Mouse (Mus musculus): ENCODE measurements around the gene Pramef25. TPM values are rescaled to one million over a fixed set of nuclear protein-coding genes. Genes with fewer than 3 reads are reported as not detected.
A peak's percentile ranks its signal among the peaks of the same experiment; 100 is the strongest.
"Not testable (repeated sequence)": the region's sequence is repeated elsewhere in the genome, so short reads cannot be mapped to it uniquely, and the experiment has no call there.

The Pramef25 gene
- not detected for total RNA-seq (2021)
- long read RNA-seq, experiment 1: 0 reads
- long read RNA-seq, experiment 2: 0 reads

GRCm38 (mm10) chr4:143950916-143951315 lies at the start of gene Pramef25:
TSS of gene Pramef25 (minus strand) at chr4:143951016.
- not testable (repeated sequence) for DNase-seq (ENCODE audit: low spot score in 2 of 2)

DNA sequence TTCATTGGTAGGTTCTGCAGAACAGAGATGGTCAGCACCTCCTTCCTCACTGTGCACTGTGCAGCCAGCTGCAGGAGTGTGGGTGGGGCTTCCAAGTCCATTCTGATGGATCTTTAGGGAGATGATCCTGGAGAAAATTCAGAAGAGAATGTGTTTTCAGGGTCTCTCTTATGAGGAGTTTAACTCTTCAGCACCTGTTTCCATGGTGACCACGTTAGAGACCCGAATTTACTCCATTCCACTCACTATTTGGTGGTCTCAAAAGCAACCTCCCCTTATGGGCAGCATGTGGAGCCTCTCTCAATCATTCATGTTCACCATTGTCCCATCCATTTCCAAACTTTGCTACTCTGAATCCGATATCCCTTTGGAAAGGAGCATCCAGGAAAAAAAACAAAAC lies 43.5 kb upstream of the Pramef25 start, which contains the start of gene Pramef17:
TSS of gene Pramef17 (minus strand) at position 101 of the 400 bp plus-strand sequence.
- DNase-seq (ENCODE audit: low spot score in 2 of 2): not testable (repeated sequence)

DNA sequence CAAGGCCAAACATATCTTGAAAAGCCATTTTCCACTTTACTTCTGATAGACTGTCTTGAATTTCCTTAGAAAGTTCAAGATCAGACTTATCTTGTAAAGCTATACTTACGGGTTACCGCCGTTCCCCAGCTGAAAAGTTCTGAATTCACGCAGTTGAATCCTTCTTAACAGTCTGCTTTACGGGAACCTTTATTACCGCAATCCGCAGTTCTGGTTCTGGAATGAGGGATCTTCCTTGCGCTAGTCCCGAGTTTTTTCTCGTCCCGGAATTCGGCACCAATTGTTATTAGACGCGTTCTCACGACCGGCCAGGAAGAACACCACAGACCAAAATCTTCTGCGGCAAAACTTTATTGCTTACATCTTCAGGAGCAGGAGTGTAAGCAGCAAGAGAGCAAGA lies 37.3 kb upstream of the Pramef25 start:
- DNase-seq (ENCODE audit: low spot score in 2 of 2): peak; percentile 51 to 57

- peak; percentile 28 to 61 for DNase-seq (ENCODE audit: low spot score in 2 of 2)
These were observed 36.7 kb upstream of the Pramef25 start for GRCm38 (mm10) chr4:143987475-143987941.

- DNase-seq (ENCODE audit: low spot score in 2 of 2): peak; percentile 13 to 23
These were observed 34.9 kb upstream of the Pramef25 start for GRCm38 (mm10) chr4:143985733-143986132.

DNA sequence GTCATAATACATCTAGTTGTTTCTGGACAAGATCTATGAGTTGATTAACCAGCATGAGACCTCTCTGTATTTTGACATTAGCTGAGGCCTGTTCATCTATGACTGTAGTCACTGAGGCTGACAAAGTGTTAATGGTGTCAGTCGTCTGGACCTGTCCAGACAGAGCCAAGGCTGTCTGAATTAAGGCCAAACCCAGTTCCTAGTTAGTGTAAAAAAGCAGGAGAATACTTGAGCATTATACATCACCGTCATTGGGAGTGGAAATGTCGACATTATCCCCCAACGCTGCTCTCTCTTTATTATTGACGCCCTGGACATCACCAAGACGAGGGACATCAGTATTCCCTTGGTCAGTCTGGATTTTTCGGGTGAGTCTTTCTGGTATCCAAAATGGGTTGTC lies 34.3 kb upstream of the Pramef25 start:
- DNase-seq (ENCODE audit: low spot score in 2 of 2): peak; percentile 3 to 12

GRCm38 (mm10) chr4:143983446-143983845 lies 32.6 kb upstream of the Pramef25 start:
- not testable (repeated sequence) for DNase-seq (ENCODE audit: low spot score in 2 of 2)

DNA sequence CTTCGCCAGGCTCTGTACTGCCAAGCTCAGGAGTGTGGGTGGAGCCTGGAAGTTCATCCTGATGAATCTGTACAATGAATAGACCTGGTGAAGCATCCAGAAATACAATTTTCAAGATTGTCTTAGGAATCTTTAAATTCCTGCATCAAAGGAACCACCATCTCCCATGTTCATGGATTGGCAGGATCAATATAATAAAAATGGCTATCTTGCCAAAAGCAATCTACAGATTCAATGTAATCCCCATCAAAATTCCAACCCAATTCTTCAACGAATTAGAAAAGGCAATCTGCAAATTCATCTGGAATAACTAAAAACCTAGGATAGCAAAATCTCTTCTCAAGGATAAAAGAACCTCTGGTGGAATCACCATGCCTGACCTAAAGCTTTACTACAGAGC lies 16.0 kb upstream of the Pramef25 start, which contains the start of gene Gm13101:
TSS of gene Gm13101 (minus strand) at position 101 of the 400 bp plus-strand sequence.
- DNase-seq (ENCODE audit: low spot score in 2 of 2): not testable (repeated sequence)

DNA sequence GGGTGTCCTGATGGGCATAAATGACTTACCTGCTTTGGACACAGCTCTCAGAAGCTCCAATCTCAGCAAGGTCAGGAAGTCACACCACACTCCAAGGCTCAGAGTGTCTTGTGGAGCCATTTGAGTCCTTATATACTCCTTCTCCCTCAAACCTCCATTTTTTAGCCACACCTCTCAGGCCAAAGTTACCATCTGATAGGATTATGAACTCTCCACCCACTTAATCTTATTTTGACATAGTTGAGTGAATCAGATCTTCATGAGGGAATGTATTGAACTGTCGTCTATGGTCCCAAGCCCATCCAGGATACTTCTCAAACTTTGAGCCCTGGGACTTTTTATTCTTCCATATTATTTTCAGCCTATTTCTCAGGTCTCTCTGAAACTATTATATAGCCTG lies 50.5 kb downstream of the Pramef25 start, which contains the start of gene Pramef6:
TSS of gene Pramef6 (minus strand) at position 101 of the 400 bp plus-strand sequence.
- not testable (repeated sequence) for DNase-seq (ENCODE audit: low spot score in 2 of 2)

Other genes starting within 250 kb of the Pramef25 start
- gene Gm13089, start 248.3 kb downstream of the Pramef25 start, total RNA-seq (2021): not detected
- not detected for gene Gm13078, start 231.6 kb downstream of the Pramef25 start, total RNA-seq (2021)
- gene Gm13023, start 161.7 kb downstream of the Pramef25 start, total RNA-seq (2021): not detected
- gene Gm13084, start 134.9 kb downstream of the Pramef25 start, total RNA-seq (2021): not detected
- gene Gm13103, start 104.5 kb downstream of the Pramef25 start, total RNA-seq (2021): not detected
- gene Pramef6, start 50.6 kb downstream of the Pramef25 start, total RNA-seq (2021): not detected
- gene Gm13101, start 15.9 kb upstream of the Pramef25 start, total RNA-seq (2021): not detected
- not detected for gene Pramef17, start 43.4 kb upstream of the Pramef25 start, total RNA-seq (2021)
- gene Pramel4, start 108.1 kb upstream of the Pramef25 start, total RNA-seq (2021): not detected
- gene Gm13102, start 155.5 kb upstream of the Pramef25 start, total RNA-seq (2021): not detected
- not detected for gene Oog3, start 211.6 kb upstream of the Pramef25 start, total RNA-seq (2021)
- gene Oog2, start 239.7 kb upstream of the Pramef25 start, total RNA-seq (2021): not detected

Data from layer of hippocampus, postnatal 14 days (tissue).